8 mouse cellular contexts compared by ENCODE assay signal in genomic region chr9:102784329-102785026, GRCm38 (mm10). TPM values are rescaled to one million over a fixed set of nuclear protein-coding genes. Genes with fewer than 3 reads are reported as not detected.
DNase-seq lines count a peak whose midpoint lies in the region; ATAC-seq and TF ChIP-seq lines count a peak whose summit lies in the region.

No protein-coding gene starts in this region.

- H3K9ac ChIP-seq in MEL (ENCODE audit: control insufficient read depth, low read depth, low read length, poor library complexity, severe bottlenecking) = no peak overlapping the region
- H3K9ac ChIP-seq in forebrain, embryonic 15.5 days (replicated peaks) = no peak overlapping the region
- no peak overlapping the region for H3K9ac ChIP-seq in lung, embryonic 16.5 days (ENCODE audit: low read length)

- no peak for TF ChIP-seq POLR2A in MEL (IDR thresholded peaks at IDR 0.05; ENCODE audit: control insufficient read depth in 1 of 2, insufficient read depth in 1 of 2, low read depth in 1 of 2, low read length in 2 of 2, poor library complexity in 1 of 2)

- no peak overlapping the region for H3K4me3 ChIP-seq in MEL (ENCODE audit: control insufficient read depth in 1 of 2, insufficient read depth in 1 of 2, low read depth in 2 of 2, low read length in 2 of 2)
- no peak overlapping the region for H3K4me3 ChIP-seq in forebrain, embryonic 15.5 days
- H3K4me3 ChIP-seq in layer of hippocampus, adult 2 months = no peak overlapping the region
- H3K4me3 ChIP-seq in lung, embryonic 16.5 days (ENCODE audit: low read length) = no peak overlapping the region

- WGBS in forebrain, embryonic 15.5 days = 13% methylated on average over 10 of the region's 10 CpGs
- 7% methylated on average over 10 of the region's 10 CpGs for WGBS in lung, embryonic 16.5 days

- DNase-seq in MEL (ENCODE audit: low read depth, low spot score) = peak; percentile 79
- DNase-seq in cerebellum, adult 11-12 months = peak; percentile 71
- DNase-seq in heart, postnatal 25 days (ENCODE audit: low spot score) = peak; percentile 78
- DNase-seq in layer of hippocampus, adult 2 months (ENCODE audit: low spot score in 2 of 2) = peak; percentile 87 to 94
- DNase-seq in ovary, postnatal 10 days (ENCODE audit: low spot score) = peak; percentile 85
- DNase-seq in thymus, postnatal 0 days (ENCODE audit: low spot score) = peak; percentile 61

- no peak overlapping the region for H3K27ac ChIP-seq in MEL (ENCODE audit: control insufficient read depth, low read depth, low read length)
- H3K27ac ChIP-seq in forebrain, embryonic 15.5 days (replicated peaks) = no peak overlapping the region
- peak overlapping the region; percentile 51; the same call in 1 of the 2 replicates for H3K27ac ChIP-seq in layer of hippocampus, adult 2 months
- no peak overlapping the region for H3K27ac ChIP-seq in lung, embryonic 16.5 days (ENCODE audit: low read length)

- no peak for TF ChIP-seq EP300 in MEL (IDR thresholded peaks at IDR 0.05; ENCODE audit: low read depth in 1 of 2, low read length in 2 of 2)

- no peaks in the 10 kb centered on the region; a peak in 1 of 4 replicates for H3K4me1 ChIP-seq in MEL (ENCODE audit: control insufficient read depth in 1 of 2, insufficient read depth in 2 of 2, low read length in 2 of 2)
- H3K4me1 ChIP-seq in forebrain, embryonic 15.5 days = peaks cover 3% of the 10 kb centered on the region; the same call in 1 of the 2 replicates
- H3K4me1 ChIP-seq in lung, embryonic 16.5 days (replicated peaks; ENCODE audit: control insufficient read depth, insufficient read depth, low read length) = peaks cover 20% of the 10 kb centered on the region

- no peaks in the 10 kb centered on the region for H3K9me3 ChIP-seq in MEL (replicated peaks; ENCODE audit: insufficient read depth, low read length)
- H3K9me3 ChIP-seq in forebrain, embryonic 15.5 days = no peaks in the 10 kb centered on the region
- H3K9me3 ChIP-seq in lung, embryonic 16.5 days (ENCODE audit: control insufficient read depth, low read length) = no peaks in the 10 kb centered on the region

- peak; percentile 90 to 96 (median 93) for TF ChIP-seq CTCF in MEL (IDR thresholded peaks at IDR 0.05 in 2 of 3, conservative IDR thresholded peaks at IDR 0.05 in 1 of 3; ENCODE audit: control insufficient read depth in 1 of 3, insufficient read depth in 1 of 3, low read depth in 2 of 3, low read length in 3 of 3, poor library complexity in 1 of 3, severe bottlenecking in 1 of 3)
- TF ChIP-seq CTCF in layer of hippocampus, adult 2 months (conservative IDR thresholded peaks at IDR 0.05) = peak; percentile 97

- ATAC-seq in forebrain, embryonic 15.5 days (replicated peaks) = peak; percentile 78
- ATAC-seq in lung, embryonic 16.5 days (ENCODE audit: low read depth) = peak; percentile 72

- no peaks in the 10 kb centered on the region for H3K79me2 ChIP-seq in MEL (ENCODE audit: control insufficient read depth, insufficient read depth, low read length, poor library complexity)

- no peaks in the 10 kb centered on the region for H3K36me3 ChIP-seq in MEL (ENCODE audit: control insufficient read depth in 1 of 2, insufficient read depth in 2 of 2, low read length in 2 of 2)
- H3K36me3 ChIP-seq in forebrain, embryonic 15.5 days = no peaks in the 10 kb centered on the region
- H3K36me3 ChIP-seq in lung, embryonic 16.5 days (ENCODE audit: control insufficient read depth, insufficient read depth, low read length) = no peaks in the 10 kb centered on the region

- H3K4me2 ChIP-seq in forebrain, embryonic 15.5 days (replicated peaks) = no peak overlapping the region
- peak overlapping the region; percentile 18; the same call in 1 of the 2 replicates for H3K4me2 ChIP-seq in lung, embryonic 16.5 days (ENCODE audit: low read depth, low read length)

- intact Hi-C loops in heart, postnatal 25 days (cut with DNase I) = loop anchor here (1.0 to 2.0 kb wide), 2 partner anchors 82 to 148 kb away; no protein-coding TSS in a partner anchor

- no peaks in the 10 kb centered on the region for H3K27me3 ChIP-seq in MEL (ENCODE audit: control insufficient read depth in 1 of 2, insufficient read depth in 2 of 2, low read length in 2 of 2)
- H3K27me3 ChIP-seq in forebrain, embryonic 15.5 days = no peaks in the 10 kb centered on the region
- no peaks in the 10 kb centered on the region for H3K27me3 ChIP-seq in lung, embryonic 16.5 days (ENCODE audit: control insufficient read depth, insufficient read depth, low read depth, low read length)

- TF ChIP-seq RAD21 in MEL (IDR thresholded peaks at IDR 0.05; ENCODE audit: low read depth, low read length) = peak; percentile 81

TF ChIP-seq in MEL, 35 proteins besides CTCF, POLR2A, EP300 and RAD21:
- TF ChIP-seq SMC3 (IDR thresholded peaks at IDR 0.05; ENCODE audit: low read depth, low read length) (peak; percentile 84), KAT2A (conservative IDR thresholded peaks at IDR 0.05; ENCODE audit: low read depth, low read length) (no peak), ZC3H11A (IDR thresholded peaks at IDR 0.05; ENCODE audit: low read depth, low read length) (peak; percentile 76)

RNA-seq across cellular contexts. Expression of gene Ryk, which starts 50.2 kb away (rescaled TPM):
- total RNA-seq in MEL (2012; rRNA removed) = 43.8 and 46.0 TPM in 2 replicates
- polyA plus RNA-seq in MEL (2012; ENCODE audit: insufficient read depth in 1 of 2, insufficient read length in 2 of 2, low read depth in 1 of 2, low replicate concordance in 2 of 2, missing spikeins in 1 of 2) = 10 to 100 TPM; 46.4 to 47.3 TPM
- 13.9 and 15.1 TPM in 2 replicates for polyA plus RNA-seq in forebrain, embryonic 15.5 days (2015; fragmentation: Nextera tagmentation; extraction: Ambion mirVana)
- 10 to 100 TPM; 39.4 to 41.8 TPM for total RNA-seq in heart, postnatal 25 days (2021)
- total RNA-seq in layer of hippocampus, adult 2 months (2021) = 10 to 100 TPM; 44.5 to 46.3 TPM
- polyA plus RNA-seq in lung, embryonic 16.5 days (2015; fragmentation: Nextera tagmentation; extraction: Ambion mirVana) = 18.4 and 20.3 TPM in 2 replicates
- polyA plus RNA-seq in thymus, postnatal 0 days (2015; fragmentation: Nextera tagmentation; extraction: Ambion mirVana) = 4.6 and 7.1 TPM in 2 replicates
